Mouse (Mus musculus) megakaryocyte progenitor cell, adult 5-6 weeks (primary cell): Measurements from ENCODE around the gene Wrnip1. TPM values are rescaled to one million over a fixed set of nuclear protein-coding genes. Genes with fewer than 3 reads are reported as not detected.

Experiments used
- ATAC-seq: replicated peaks from 2 replicates; pipeline ENCODE4 v1.8.0; 2016; ENCODE audit warnings: mild to moderate bottlenecking, moderate TSS enrichment, inconsistent platforms; ENCODE audit not compliant: poor library complexity
- total RNA-seq, 2 experiments: library from RNA; stranded (forward) in 1 of 2; stranded (reverse) in 1 of 2; fragments of 157-497, 149-512 nt in 1 of 2; fragments of 200-1000 nt in 1 of 2; gene quantifications; 2 replicates each; pipeline versions ENCODE4 v1.2.3 to v1.2.4; 2015 to 2017

Gene Wrnip1
- total RNA-seq, 2 experiments from 2014 or later, result 14.6 to 32.3 TPM

DNA sequence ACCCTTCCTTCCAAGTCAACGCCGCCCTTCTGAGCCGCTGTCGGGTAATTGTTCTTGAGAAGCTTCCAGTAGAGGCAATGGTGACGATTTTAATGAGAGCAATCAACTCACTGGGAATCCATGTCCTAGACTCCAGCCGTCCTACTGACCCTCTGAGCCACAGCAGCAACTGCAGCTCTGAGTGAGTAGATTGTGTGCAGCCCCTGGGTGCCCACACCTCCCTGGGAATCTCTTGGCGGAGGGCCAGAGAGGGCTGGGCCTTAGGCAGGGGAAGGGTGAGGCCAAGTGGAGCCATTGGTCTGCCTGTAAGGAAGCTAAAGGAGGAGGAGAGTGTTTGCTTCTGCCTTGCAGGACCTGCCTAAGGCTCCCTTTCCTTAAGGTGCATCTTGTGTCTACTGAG is 5.0 kb downstream of the Wrnip1 start:
- no peak for ATAC-seq

DNA sequence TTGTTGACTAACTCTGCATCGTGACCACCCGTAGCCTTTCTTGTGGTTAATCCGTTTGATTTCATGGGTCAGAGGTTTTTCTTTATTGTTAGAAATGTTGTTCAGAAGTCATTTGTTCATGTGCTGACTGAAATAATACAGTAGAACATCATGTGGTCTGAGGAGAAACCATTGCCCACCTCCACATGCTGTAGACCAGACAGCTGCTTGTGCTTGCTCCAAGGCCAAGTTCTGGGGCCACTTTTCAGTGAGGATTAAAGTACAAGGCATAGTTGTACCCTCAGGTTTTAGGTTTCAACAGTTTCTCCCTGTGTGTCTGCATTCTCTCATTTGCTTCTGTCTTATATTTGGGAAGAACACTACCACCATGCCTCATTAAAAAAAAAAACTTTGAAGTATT is 5.8 kb downstream of the Wrnip1 start:
- ATAC-seq, result no peak

DNA sequence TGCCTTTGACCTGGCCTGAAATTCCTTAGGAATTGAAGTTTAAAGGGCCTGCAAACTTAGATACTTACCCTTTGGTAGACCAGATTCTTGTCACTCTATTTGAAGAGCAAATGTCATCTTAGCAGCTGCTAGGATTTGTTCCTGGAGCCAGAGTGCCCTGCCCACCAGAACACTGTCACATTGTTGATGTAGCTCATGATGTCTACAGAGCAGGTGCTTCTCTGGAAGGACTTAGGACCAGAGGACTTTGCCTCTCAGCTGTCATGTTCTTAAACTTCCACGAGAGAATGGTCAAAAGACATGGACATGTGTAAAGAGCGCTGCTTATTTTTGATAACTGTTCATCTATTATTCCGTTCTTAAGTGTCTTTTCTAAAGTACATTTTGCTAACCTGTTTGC is 17.4 kb downstream of the Wrnip1 start:
- ATAC-seq, result no peak

DNA sequence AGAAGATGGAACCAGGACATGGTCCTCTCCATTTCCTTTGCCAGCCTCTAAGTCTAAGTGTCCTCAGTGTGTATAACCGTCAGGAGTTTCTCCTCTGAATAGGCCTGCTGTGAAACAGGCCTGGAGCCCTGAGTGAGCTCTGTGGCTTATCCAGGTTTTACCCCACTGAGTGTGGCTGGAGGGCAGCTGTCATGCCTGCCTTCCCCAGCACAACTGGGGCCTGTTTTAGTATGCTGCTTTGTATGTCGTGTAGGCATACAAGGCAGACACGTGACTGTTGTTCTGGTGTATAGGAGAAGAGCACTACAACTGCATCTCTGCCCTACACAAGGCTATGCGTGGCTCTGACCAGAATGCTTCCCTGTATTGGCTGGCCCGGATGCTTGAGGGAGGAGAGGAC is 18.1 kb downstream of the Wrnip1 start:
- ATAC-seq, result no peak

DNA sequence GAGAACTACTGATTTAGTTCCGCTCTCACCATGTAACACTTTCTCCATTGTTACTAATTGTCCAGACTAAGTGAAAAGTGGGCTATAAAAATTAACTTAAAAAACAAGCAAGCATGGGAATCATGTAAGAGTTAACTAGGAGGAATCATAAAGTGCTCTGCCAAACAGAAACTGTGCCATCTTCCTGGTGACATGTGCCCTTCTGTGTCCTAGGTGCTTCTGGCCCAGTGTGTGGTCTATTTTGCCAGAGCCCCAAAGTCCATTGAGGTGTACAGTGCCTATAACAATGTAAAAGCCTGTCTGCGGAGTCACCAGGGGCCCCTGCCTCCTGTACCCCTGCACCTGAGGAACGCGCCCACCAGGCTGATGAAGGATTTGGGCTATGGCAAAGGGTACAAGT is 19.8 kb downstream of the Wrnip1 start:
- ATAC-seq, result no peak

DNA sequence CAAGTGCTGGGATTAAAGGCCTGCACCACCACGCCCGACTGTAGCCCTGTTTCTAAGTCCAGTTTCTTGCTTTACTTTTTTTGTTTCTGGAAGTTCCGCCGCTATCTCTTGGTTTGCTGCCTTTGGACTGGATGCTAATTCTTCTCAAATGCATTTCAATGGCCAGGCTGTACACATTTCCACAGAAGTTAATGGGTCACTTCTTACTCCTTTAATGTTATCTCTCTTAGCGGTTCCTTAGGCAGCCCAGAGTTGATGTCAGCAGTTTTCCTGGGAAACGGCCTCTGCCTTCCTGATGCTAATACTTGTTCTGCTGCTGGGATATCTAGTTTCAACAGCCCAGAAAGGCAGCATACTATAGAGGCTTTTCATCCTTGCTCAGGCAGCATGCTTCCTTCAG is 21.3 kb downstream of the Wrnip1 start:
- ATAC-seq, result no peak

DNA sequence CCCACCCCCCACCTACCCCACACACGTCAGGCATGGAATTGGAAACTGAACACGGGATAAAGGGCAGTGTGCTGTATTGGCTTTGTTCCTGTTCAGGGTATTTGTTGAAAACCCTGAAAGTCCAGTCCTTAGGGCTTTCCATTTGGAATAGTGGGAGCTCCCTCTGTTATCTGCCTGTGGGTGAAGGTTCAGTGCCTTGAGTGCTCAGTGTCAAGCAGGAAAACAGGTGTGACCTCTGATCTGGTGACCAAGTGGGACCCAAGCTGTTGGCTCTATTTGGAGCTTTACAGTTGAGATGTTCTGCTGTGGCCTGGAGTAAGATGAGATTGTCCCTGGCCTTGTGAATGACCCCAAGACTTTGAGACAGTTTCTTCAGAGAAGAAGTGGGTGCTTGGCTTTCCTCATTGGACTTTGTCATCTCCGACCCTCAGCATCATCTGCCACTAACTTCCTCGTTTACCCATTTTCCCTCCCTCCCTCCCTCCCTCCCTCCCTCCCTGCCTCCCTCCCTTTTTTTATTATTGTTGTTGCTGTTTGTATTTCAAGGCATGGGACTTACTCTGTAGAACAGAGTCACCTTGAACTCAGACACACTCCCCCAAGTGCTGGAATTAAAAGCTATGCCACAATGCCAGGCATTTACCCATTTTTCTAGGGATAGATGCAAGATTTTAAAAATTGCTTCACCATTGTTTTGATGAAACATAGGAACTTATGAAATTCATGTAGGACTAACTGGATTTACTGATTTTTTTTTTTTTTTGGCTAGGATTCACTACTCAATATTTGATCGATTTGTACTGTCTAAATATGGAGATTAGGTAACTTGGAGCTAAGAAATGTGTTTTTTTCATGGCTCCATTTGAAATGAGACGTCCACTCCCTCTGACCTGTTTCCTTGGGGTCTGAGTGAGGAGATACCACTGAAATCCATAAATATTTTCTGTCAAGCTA is 22.8 kb downstream of the Wrnip1 start:
- no peak for ATAC-seq

DNA sequence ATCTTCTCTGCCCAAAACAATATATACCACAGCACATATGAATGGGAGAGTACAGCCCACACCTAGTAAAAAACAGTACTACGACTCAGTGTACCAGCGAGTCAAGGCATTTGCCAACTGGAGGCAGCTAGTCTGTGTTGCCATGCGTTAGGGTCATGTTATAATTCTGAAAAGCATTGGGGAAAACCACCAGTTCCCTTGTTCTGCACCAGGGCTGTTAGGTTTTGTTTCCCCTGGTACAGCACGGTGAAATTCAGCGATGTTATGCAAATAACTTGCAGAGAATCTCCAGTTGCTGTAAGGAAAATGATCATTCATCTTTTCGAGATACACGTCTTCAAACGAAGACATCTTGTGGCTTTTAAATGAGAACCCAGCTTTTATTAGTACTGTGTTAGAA is 23.7 kb downstream of the Wrnip1 start:
- ATAC-seq, result no peak

DNA sequence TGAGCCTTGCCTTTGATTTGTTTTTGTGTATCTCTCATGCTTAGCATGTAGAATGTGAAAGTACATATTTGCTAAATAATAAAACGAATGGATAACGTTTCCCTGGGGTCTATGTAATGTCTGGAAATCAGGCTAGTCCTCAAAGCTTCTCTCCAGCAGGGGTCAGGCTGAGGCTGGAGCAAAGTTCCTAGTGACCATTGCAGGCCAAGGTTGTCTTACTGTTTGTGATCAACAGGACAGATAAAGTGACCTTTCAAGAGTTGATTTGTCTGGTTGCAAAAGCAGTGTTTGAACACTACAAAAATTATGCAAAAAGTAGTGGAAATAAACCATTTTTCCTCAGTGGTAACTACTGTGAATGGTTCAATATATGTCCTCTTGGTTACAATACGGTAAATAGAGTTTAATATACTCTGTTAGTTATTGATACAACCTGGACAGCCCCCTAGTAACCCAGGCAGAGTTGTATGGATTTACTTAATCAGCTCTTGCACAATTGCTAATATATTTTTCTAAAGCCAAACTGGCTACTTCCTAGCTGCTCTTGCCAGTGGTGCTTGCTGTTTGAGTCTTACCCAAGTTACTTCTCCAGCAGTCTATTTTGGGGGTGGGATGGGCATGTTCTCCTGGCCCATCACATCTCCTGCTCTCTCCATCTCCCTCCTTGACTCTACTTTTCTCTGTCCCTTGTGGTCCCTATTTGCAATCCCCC is 25.4 kb downstream of the Wrnip1 start:
- ATAC-seq, result no peak

DNA sequence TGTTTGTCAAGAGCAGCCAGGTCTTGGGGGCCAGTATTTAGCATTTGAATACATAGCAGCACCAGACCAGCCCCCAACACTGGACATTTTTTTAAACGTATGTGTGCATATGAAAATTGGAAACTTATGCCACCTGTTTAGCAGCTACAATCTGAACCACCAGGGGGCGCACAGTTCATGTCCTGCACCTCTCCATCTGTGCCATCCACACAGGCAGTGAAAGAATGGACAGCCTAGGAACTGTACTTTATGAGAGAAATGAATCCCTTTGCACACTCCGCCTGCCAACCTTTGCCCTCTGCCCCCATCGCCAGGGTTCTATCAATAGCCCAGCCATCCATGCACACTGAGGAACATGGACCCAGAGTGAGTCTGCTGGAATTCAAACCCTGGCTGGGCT is 26.1 kb downstream of the Wrnip1 start:
- peak; percentile 59 for ATAC-seq

DNA sequence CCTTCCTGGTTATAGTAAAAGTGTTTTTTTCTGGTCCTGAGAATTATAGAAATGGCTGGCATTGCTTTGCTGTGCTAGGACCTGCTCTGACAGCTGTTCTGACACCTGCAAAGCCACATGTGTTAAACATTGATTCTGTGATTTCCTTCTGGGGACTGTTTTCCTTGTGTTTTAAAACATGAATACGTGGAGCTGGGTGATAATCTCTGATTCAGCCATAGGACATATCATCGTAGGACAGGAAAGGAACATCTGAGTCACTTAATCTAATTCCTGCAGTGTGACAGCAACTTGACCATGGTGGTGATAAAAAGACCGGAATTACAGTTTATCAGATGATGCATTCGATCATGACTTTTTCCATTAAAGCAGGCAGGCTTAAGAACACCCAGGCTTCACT is 27.0 kb downstream of the Wrnip1 start:
- 0 out of 2 replicates have a peak, but pooled peaks have one; percentile 9 for ATAC-seq

DNA sequence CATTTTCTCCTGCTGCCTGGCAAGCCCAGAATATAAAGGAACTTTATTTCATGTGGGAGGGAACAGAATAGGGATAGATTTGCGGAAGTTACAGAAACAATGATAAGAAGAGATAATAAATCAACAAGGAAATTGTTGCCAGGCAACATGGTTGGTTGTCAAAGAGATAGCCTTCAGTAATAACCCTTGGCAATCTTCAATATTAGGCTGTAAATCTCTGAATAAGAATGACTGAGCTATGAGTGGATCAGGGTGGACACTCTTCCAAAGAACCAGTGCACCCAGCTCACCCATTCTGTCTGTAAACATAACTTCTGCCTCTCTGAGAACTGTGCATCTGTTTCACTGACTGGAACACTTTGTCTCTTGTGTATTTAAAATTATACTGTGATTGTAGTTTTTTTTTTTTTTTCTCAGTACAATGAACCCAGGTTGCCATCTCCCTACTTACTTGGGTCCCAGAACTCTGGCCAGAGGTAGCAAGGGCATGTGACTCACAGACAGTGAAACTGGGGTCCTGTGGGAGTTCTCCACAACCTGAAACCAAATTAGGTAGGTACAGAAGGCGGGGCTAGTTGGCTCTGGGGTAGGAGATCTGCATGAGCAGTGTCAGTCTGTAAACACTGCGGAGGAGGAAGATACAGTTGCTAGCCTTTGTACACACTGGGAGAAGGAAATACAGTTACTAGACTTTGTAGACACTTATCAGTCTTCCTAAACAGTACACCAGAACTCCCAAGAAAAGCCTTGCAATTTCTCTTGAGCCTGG is 29.9 kb downstream of the Wrnip1 start:
- no peak for ATAC-seq

DNA sequence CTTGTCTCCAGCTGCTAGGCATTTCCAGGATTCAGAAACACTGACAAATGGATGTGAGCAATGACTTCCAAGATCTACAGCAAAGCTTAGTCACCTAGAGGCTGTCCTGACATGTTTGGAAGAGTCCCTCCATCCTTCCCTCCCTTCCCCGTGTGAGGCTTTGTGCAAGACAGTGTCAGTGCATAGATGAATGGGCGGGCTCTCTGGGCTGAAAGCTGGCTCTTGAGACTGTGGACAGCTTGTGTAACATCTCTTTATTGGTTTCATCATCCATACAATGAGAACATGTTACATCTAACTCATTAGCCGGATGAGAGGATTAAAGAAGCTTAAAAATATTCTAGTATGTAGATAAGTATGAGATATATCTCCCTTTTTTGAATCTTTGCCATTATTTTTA is 30.9 kb downstream of the Wrnip1 start:
- peak; percentile 69 for ATAC-seq

DNA sequence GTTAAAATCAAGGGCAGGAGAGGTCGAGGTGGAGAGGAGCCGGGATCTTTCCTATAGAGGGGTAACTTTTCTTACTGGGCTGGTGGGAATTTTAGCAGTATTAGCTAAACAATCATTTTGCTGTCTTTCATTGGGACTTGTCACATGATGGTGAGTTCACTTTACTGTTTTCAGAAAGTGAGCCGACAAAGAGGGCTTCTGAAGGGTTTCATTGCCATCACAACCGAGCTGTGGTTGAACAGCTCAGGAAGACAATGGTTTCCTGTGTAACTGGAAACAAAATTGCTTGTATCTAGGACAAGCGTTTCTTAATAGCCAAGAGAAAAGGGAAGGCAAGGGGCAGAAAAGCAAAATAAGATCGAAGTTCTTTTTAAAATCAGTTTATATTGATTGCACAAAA is 31.4 kb downstream of the Wrnip1 start:
- ATAC-seq, result peak; percentile 35

DNA sequence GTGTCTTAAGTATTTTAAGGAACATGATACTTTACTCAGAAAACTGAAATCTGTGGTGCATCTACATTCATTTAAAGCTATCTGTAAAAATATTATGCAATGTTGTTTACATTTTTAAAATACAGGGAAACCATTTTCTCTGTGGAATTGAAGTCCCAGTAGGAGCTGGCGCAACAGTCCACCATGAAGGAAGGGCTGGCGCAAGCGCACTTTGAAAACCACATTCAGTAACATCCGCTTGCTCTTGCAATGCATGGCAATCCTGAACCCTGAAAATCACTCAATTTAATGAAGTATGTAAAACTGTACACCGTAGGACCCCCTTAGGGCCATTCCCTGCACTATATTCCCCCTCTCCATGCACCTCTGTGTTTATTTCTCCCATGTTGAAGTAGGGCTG is 32.7 kb downstream of the Wrnip1 start:
- ATAC-seq, result peak; percentile 54

DNA sequence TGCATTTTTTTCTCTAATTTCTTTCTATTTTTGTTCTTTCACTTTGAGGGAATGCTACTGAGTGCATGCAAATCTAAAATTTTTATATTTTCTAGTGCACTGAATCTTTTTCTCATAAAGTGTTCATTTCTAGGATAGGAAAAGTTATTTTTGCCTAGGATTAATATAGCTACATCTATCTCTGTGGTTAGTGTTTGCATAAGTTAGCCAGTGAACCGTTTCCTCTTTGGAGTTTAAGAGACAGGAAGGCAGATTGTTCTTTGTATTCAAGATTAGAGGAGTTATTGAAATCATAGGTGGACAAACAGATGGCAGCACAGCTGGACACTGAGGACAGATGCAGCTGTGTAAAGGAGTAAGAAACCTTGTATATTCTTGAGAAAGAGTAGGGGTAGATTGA is 37.5 kb downstream of the Wrnip1 start:
- ATAC-seq, result peak; percentile 41

DNA sequence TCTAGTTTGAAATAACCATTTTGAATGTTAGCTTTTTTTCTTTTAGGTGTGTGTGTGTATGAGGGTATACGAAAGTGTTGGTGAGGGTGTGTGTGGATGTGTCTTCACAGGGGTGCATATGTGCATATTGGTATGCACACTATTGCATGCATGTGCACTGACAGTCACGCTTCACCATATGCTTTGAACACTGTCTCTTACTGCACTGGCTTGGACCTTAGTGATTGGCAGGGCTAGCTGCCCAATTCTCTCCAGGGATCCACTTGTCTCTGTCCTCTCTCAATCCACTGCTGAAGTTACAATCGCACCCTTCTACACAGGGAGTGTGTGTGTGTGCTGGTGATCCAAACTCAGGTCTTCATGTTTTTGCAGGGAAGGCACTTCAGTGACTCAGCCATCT is 39.5 kb downstream of the Wrnip1 start:
- no peak for ATAC-seq

DNA sequence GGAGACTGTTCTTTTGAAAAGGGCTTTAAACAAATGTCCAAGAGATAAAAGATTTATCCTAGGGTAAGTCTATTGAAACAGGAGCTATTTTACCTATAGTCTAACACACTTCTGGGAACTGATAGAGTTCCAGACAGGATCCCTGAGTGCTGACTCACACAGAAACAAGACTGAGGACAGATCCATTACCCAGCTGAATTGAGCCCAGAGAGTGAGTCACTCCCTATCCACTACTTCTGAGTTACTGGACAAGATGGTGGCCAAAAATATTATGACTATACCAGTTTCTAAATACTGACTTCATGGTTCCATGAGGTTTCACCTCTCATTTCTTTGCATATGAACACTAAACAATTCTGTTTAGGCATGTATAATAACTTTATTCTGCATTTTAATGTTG is 44.4 kb downstream of the Wrnip1 start:
- no peak for ATAC-seq

DNA sequence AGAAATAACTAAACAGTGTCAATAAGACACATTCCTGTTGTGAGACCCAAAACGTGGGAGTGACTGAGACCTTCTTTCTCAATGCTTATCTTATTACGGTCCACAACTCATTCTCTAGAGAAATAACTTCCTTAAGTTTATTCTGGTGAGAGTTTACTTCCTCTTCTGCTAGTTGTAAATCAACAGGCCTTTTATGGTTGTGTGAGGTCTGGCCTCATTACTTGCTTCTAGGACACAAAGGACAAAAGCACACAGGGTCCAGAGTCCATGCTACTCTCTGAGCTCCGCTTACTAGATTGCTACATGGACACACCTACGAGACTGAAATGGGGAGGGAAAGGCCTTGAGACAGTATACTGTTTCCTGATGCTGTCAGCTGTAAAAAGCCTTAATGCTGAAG is 47.3 kb downstream of the Wrnip1 start:
- peak; percentile 45 for ATAC-seq

DNA sequence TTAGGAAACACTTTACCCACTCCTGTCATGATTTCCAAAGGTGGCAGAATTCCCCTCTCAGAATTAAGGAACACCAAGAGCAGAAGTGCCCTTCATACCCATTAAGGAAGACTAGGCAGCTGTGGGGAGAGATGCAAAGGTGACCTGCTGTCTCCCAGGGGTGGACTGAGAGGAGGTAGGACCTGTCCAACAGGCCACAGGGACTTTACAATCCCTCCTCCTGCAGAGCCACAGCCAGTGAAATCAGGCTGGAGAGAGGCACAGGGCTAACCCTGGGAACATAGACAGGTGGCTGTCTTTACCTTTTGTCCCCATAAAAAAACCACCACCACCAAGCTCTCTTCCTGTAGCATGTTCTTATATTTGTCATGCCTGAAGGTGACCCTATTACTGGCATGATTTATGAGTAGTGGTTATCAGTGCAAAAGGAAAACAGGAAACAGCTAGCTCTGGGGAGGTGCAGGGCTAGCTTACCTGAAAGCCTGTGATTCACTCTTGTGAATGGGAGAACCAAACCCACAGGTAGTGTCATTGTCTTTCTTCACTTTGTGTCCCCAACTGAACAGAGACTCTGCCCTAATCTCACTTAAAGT is 47.8 kb downstream of the Wrnip1 start:
- no peak for ATAC-seq

DNA sequence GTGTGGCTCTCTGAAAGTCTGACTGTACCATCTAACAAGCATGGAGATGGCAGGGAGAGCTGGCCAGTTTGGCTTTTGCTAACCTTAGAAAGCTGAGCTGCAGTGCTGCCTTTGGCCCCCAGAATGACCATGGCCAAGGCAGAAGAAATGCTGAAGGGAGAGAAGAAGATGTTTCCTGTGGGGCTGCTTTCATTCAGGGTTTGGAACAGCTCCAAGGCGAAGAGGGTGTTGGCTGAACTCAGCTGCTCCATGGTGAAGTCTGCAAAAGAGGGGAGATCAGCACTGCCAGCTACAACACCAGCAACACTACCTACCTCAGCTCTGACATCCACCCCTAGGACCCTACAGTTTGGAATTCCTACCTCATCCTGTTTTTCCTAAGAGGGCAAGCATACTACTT is 48.3 kb downstream of the Wrnip1 start:
- ATAC-seq, result peak; percentile 15
